Mouse (Mus musculus) Patski (cell line): ENCODE results near the gene Cpeb4. TPM values are rescaled to one million over a fixed set of nuclear protein-coding genes. Genes with fewer than 3 reads are reported as not detected.

Source experiments
- ATAC-seq: fragments of 100-300 bp; one replicate; pipeline ENCODE4 v1.8.0; 2021
- CTCF ChIA-PET: fragments of 350-600 bp; sonication (Branson Sonifier 250); formaldehyde crosslinking; loops from one replicate; lab custom pipeline; 2022; ENCODE audit warnings: inconsistent platforms; lab: Charles Lee
- POLR2A ChIA-PET: fragments of 350-600 bp; sonication (Branson Sonifier 250); formaldehyde crosslinking; loops from one replicate; lab custom pipeline; 2022; ENCODE audit warnings: antibody characterized with exemption, inconsistent platforms; lab: Charles Lee
- DNase-seq: peaks from one replicate; pipeline ENCODE4 v3.0.0-alpha.2; 2011; ENCODE audit warnings: low read depth, low spot score
- H3K27me3 ChIP-seq: fragments of 371-371 bp; one replicate; pipeline ENCODE4 v1.5.1; 2021
- CTCF ChIP-seq: fragments of 100-300 bp; IDR thresholded peaks from one replicate; pipeline ENCODE4 v1.5.1; 2021
- in situ Hi-C: fragments of 300-500 bp; cut with MboI; formaldehyde crosslinking; loops from 3 replicates; pipeline ENCODE4 v1.11.1; 2018; ENCODE audit warnings: low pct_unique_long_range_greater_than_20kb, mixed read lengths
- polyA plus RNA-seq: library from polyadenylated mRNA; unstranded; gene quantifications from one replicate; pipeline ENCODE4 v1.2.3, GENCODE M21; 2021

The Cpeb4 gene
- polyA plus RNA-seq, 1 experiment from 2014 or later: 35.0 TPM

DNA sequence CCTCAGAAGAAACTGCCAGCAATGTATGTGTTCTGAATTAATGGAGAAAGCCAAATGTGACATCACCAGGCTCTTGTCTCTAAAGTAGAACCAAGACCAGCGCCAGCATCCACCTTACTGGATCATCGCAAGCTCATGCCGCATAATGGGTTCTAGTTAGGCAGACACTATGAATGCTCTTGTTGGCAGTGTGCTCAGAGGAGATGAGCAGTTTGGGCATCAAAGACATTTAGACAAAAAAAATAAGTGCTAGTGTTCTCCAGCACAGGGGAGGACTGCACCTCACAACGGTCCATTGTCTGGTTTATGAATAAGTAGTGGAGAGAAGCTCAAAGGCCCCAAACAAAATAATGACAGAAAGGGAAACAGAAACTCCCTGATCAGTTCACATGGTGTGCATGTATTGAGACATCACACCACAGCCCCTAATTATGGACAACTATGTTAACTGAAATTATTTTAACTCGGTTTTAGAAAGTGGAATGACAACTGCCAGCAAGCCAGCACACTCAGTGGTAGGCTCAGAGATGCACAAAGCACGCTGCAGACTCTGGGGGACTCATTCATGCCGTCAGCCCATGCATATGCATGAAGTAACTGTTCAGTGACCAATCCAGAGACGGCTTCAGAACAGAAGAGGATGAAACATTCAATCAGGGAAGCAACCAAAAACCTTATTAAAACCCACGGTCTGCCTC lies 25.1 kb upstream of the Cpeb4 start:
- in situ Hi-C loops: no loop called here
- ATAC-seq (no peak), DNase-seq (no peak)
- no peaks in the 10 kb centered on the region for H3K27me3 ChIP-seq
- no peak for TF ChIP-seq CTCF
- POLR2A ChIA-PET: interaction anchor here (1.5 kb wide), 1 partner anchor 23 kb away, joined by 3 read pairs; no protein-coding TSS in a partner anchor
- CTCF ChIA-PET: no interaction called here

DNA sequence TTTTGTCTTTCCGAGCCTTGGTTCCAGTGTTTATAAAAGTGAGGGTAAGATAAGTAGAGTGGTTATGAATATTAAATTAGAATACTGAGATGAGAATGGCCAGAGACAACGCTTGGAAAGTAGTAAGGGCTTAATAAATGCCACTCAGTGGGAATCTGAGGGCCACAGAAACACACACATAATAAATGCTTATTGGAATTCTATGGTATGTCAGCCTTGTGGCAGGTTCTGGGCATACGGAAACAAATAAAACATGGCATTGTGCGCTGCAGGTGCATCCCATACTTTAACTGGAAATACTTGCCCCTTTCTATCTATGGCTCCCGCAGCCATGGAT lies 24.6 kb upstream of the Cpeb4 start:
- in situ Hi-C loops: no loop called here
- ChIA-PET POLR2A (interaction anchor here (1.5 kb wide), 1 partner anchor 23 kb away, joined by 3 read pairs; no protein-coding TSS in a partner anchor), CTCF (no interaction called here)
- no peak for TF ChIP-seq CTCF
- DNase-seq: no peak
- no peaks in the 10 kb centered on the region for H3K27me3 ChIP-seq
- ATAC-seq: no peak

DNA sequence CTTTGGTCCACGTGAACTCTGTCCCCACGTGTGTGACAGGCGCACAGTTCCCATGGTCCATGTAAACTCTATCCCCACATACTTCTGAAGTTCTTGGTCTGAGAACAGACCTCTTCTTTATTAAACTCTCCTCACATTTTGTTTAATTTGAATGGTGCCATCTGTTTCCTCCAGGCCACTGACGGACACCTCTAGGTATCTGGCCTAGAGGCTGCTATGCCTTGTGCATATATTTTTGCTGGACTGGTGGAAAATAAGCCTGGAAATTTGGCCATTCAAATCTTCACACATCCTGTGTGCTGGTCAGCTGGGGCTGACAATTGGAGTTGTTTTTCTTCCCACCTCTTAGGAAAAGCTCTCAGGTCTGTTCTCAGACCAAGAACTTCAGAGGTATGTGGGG lies 23.3 kb upstream of the Cpeb4 start:
- no peak for TF ChIP-seq CTCF
- ChIA-PET POLR2A (no interaction called here), CTCF (no interaction called here)
- H3K27me3 ChIP-seq: no peaks in the 10 kb centered on the region
- in situ Hi-C loops: no loop called here
- ATAC-seq: no peak
- no peak for DNase-seq

DNA sequence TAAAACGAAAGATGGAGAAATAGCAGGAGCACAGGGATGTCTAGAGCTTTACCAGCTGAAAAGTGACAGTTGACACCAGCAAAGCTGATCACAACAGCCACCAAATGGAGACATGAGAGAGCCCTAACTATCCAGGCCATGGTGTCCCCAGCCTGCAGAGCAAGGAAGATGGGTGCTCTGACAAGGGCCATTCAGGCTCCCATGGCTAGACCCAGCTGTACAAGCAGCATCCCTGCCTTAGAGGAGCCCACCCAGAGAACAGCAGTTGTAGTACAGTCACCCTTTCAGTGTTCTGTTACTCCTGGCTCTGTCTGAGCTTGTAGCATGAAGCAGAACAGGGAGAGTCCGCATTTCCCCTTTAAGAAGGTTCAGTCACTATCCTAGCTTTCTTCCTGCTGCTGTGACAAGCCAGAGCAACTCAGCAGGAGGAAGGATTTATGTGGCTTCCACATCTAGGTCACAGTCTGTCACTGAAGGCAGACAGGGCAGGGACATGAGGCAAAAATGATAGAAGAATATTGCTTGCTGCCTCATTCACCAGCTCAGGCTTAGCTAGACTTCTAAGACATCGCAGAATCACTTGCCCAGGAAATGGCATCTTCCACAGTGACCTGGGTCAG lies 21.7 kb upstream of the Cpeb4 start:
- POLR2A ChIA-PET: interaction anchor here (1.2 kb wide), 1 partner anchor 10 kb away, joined by 3 read pairs; no protein-coding TSS in a partner anchor
- no peak for DNase-seq
- ATAC-seq: no peak
- CTCF ChIA-PET: interaction anchor here (1.4 to 3.6 kb wide), 3 partner anchors 10 to 17 kb away, joined by 5 to 15 read pairs (median 5); no protein-coding TSS in a partner anchor
- in situ Hi-C loops: no loop called here
- TF ChIP-seq CTCF: no peak
- H3K27me3 ChIP-seq: no peaks in the 10 kb centered on the region

DNA sequence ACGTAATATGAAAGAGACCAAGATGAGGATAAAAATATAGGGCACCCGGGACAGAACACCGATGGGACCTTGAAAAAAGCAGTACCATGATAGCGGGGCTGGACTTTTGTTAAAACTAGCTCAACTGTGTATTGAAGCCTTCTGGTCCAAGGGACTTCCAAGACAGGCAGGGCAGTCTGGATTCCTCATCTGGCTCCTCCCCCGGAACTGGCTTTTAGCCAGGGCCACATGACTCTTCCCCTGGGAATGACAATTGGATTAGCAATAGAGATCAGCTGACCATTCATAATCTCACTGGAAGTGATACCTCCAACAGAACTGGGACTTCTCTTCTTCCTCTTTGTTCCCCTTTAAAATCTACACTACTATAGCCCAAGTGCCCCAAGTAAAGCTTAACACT lies 21.0 kb upstream of the Cpeb4 start:
- ChIA-PET POLR2A (interaction anchor here (1.2 kb wide), 1 partner anchor 11 kb away, joined by 3 read pairs; no protein-coding TSS in a partner anchor), CTCF (interaction anchor here (1.4 to 3.6 kb wide), 4 partner anchors 9 to 16 kb away, joined by 5 to 15 read pairs (median 8); no protein-coding TSS in a partner anchor)
- in situ Hi-C loops: no loop called here
- TF ChIP-seq CTCF: no peak
- DNase-seq (no peak), ATAC-seq (no peak)
- no peaks in the 10 kb centered on the region for H3K27me3 ChIP-seq

DNA sequence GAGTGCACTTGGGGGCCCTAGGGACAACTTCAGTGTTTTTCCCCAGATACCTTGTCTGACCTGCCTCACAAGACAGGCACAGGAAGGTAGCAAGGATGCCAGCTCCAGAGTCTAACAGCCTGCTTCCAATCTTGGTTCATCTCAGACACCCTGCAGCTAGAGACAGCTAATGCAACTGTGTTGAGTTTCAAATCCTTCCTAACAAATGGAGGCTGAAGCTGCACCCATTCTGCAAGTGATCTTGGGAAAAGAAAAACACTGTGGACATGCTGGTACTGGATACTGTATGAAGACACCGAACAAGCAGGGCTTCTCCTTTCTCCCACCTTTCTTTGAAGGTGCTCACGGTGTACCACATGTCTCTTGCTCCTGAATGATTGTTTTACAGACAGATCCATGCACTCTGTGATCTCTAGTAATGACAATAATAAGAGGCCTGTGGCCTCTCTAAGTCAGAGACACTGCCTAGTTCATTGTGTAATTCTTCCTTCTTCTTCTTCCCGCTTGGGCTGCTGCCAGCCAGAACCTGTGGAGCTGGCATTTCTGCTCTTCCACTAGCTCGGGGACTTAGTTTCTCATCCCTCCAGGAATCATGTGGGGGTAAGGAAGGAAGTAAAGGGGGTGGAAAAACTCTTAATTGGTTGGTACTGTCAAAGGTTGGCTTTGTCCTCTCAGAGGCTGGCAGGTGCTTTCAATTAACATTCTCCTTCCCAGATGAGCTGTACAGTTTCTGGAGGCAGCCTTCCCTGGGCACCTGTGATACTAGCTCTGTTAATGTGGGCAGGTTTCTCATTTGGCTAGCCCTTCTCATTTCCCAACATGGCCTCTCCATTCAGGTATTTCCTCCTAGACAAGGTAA lies 20.1 kb upstream of the Cpeb4 start:
- H3K27me3 ChIP-seq: no peaks in the 10 kb centered on the region
- TF ChIP-seq CTCF: no peak
- in situ Hi-C loops: no loop called here
- POLR2A ChIA-PET: interaction anchor here (1.2 kb wide), 1 partner anchor 12 kb away, joined by 3 read pairs; no protein-coding TSS in a partner anchor
- CTCF ChIA-PET: interaction anchor here (1.0 to 3.6 kb wide), 4 partner anchors 8 to 15 kb away, joined by 3 to 15 read pairs (median 7); no protein-coding TSS in a partner anchor
- DNase-seq (no peak), ATAC-seq (no peak)

DNA sequence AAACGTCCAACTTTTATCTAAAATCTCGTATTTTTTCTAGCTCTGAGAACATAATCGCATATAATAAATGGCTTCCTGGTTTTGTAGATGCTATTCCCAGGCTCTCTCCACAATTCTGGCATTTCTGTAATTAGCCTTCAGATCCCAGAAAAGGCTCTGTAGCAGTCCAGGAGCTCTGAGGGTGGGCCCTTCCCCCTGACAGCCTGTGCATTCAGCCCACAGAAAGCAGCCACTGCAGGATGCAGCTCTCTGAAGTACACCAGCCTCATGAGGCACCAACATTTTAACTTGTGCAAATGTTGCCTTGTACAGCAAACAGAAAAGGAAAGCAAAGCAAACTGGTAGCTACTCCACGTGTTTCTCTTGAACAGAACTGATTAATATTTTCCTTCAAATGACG lies 17.1 kb upstream of the Cpeb4 start:
- CTCF ChIA-PET: interaction anchor here (0.9 to 2.0 kb wide), 3 partner anchors 11 to 14 kb away, joined by 3 to 5 read pairs (median 3); no protein-coding TSS in a partner anchor
- no peak for TF ChIP-seq CTCF
- no peaks in the 10 kb centered on the region for H3K27me3 ChIP-seq
- in situ Hi-C loops: no loop called here
- no peak for DNase-seq
- POLR2A ChIA-PET: interaction anchor here (1.2 kb wide), 1 partner anchor 14 kb away, joined by 3 read pairs; no protein-coding TSS in a partner anchor
- ATAC-seq: no peak

DNA sequence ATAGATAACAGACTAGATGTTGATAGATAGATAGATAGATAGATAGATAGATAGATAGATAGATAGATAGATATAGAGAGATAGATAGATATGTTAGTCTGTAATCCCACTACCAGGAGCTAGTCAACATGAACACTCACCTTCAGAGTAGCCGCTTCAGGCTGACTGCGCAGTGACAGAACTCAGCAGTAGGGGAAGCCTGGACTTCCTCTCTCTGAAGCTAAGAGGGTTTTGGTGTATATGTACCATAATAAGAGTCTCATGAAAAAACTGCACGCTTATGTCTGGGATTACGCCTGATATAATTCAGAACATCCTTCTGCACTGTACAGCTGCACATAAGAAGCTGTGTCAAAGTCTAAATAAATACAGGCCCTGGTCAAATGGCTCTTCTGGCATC lies 14.5 kb upstream of the Cpeb4 start:
- DNase-seq: no peak
- ChIA-PET POLR2A (no interaction called here), CTCF (interaction anchor here (0.9 kb wide), 1 partner anchor 17 kb away, joined by 3 read pairs; no protein-coding TSS in a partner anchor)
- no peak for ATAC-seq
- H3K27me3 ChIP-seq: no peaks in the 10 kb centered on the region
- TF ChIP-seq CTCF: no peak
- in situ Hi-C loops: no loop called here

DNA sequence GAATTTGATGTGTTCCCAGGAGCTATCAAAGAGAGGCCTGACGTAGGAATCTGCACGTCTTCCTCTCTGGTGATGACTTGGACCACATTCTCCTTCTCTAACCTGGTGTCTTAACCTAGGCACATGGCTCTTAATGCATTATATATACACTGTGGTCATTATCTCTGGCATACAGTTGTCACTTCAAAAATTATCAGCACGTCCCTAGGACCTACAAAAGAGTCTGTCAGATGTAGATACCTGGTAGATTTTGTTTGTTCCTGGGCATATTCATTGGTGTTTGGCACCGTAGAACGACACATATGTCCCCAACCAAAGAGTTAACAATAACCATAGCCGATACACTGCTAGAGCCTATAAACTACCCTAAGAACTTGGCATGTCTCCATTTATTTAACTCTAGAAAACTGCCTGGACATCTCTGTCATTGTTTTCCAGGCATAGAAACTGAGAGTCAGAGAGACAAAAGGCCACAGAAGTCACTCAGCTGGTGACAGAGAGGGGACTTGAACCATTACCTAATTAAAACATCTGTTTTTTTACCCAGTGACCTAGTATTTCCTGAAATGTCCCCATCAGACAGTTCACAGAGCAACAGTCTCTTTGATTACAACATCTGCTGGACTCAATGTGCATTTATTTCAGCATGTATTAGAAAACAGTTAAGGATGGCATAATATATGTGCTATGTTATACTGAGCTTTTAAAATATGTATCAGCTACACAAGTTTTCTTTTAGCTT lies 10.7 kb upstream of the Cpeb4 start:
- CTCF ChIA-PET: interaction anchor here (1.0 to 2.8 kb wide), 3 partner anchors 9 to 31 kb away, joined by 3 to 11 read pairs (median 5); no protein-coding TSS in a partner anchor
- in situ Hi-C loops: no loop called here
- POLR2A ChIA-PET: no interaction called here
- ATAC-seq: no peak
- no peak for DNase-seq
- no peak for TF ChIP-seq CTCF
- H3K27me3 ChIP-seq: no peaks in the 10 kb centered on the region
